Mouse (Mus musculus): ENCODE measurements around the gene Aak1. TPM values are rescaled to one million over a fixed set of nuclear protein-coding genes. Genes with fewer than 3 reads are reported as not detected.

Aak1 gene
- total RNA-seq (2022) = 100 to 1,000 TPM; 363 to 417 (median 388) TPM

DNA sequence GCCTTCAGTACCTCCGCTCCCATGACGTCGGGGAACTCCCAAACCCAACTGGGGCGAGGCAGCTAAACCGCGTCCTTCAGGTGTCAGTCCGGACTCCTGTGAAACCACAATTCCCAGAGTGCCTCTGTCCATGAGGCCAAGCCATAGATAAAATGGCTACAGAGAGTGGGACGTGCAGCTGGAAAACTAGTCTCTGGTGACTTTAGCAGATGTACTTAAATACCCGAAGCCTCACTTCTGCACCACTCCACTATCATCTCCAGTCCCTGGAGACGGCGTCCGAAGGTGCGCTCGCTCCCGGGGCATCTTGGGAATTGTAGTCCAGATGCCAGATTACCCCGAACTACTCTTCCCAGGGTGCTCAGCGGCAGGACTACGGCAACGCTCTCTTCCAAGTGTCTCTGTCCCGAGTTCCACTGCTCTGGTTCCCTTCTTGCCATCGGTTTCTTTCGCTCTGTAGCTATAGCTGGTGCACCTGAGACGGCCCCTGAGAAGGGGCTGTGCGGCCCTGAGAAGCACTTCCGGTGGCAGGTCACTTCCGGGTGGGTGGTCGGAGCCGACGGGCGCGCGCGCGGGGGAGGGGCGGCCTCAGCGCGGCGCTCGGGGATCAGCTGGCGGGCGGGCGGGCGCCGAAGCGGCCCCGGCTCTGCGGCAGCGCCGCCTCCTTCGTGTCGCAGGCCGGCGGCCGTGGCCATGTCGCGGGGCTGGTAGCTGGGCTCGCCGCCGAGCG, at the start of gene Aak1:
Gene Aak1, plus strand, starts transcription at position 603 of the 730 bp plus-strand sequence.
- DNase-seq (ENCODE audit: low spot score in 2 of 2) = peak; percentile 88 to 91

DNA sequence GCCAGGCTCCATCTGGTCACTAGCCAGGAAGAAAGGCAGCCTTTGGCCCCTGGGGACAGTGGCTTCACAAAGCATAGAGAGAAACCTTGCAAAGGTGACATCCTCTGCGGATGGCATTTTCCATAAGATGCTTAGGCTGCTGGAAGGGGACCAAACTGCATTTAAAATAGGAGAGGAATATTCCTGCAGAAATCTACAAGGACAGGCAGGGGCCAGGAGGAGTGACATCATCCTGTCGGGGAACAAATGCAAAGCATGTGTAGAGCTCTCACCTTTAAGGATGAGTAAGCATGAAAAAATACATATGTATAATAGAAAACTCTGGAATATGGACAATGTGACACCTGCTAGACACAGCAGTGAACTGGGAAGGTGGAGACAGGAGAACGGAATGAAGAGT, 48.9 kb upstream of the Aak1 start:
- DNase-seq (ENCODE audit: low spot score in 2 of 2) = no peak

DNA sequence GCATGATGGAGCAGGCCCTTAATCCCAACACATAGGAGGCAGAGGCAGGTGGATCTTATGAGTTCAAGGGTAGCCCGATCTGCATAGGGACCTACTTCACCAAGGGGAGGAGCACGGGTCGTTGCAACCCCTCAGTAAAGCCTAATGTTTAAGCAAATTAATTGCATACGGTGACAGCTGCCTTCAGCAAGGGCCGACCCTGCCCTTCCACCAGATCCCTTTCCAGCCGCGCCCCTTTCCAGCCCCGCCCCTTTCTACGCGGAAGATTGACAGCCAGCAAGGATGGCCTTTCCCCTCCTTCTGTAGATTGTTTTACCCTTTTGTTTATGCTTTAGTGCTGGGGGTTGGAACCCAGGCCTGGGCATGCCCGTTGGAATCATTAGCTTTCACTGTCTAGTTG, 47.9 kb upstream of the Aak1 start:
- no peak for DNase-seq (ENCODE audit: low spot score in 2 of 2)

DNA sequence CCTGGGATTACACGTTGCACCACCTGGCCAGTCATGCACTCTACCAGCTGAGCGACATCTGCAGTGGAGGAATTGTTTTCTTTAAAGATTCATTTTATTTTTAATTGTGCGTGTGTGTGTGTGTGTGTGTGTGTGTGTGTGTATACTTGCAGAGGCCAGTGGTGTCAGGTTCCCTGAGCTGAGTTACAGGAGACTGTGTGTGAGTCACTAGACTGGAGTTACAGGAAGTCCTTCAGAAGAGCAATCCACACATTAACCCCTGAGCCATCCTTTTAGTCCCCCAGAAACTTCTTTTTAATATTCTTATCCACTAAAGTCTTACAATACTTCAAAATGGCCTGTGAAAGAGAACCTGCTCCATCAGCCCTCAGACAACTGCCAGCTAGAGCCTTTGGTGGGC, 44.7 kb upstream of the Aak1 start:
- no peak for DNase-seq (ENCODE audit: low spot score in 2 of 2)

DNA sequence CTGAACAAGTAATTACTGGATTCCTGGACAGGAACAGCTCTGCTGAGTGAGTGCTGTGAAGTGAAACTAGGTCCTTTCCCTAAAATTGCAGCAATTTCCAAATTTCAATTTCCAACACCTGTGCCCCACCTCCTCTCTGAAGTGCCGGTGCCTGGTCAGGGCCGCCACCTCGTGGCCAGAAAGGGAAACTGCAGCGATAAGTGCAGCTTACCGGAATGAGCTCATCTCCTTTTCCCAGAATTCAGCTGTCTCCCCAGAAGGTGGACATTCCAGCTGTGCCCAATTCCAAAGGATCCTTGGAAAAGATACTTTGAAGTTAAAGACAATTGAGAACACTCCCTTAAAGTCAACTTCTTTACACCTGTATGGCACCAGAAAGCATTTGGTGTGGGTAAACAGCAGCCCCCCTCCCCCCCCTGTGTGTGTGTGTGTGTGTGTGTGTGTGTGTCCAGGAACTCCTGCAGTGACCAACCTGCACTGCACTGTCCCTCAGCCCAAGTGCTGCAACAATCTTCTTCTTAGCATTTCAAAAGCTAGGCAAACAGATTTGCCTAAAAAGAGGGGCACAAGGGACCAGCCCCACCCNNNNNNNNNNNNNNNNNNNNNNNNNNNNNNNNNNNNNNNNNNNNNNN, 42.7 kb upstream of the Aak1 start:
- DNase-seq (ENCODE audit: low spot score in 2 of 2) = peak; percentile 48 to 70

DNA sequence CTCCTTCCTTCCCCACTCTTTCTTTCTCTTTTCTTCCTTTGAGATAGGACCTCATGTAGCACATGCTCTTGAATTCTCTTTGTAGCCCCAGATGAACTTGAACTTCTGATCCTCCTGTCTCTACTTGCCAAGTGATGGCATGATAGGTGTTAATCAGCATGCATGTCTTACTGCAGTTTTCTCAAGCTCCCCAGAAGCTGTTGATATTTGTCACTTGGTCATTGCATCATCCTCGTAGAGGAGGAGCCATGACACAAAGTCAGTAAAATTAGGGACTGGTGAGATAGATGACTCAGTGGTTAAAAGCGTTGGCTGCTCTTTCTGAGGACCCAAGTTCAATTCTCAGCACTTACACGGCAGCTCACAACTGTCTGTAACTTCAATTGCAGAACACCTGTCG, 36.4 kb upstream of the Aak1 start:
- DNase-seq (ENCODE audit: low spot score in 2 of 2) = no peak

DNA sequence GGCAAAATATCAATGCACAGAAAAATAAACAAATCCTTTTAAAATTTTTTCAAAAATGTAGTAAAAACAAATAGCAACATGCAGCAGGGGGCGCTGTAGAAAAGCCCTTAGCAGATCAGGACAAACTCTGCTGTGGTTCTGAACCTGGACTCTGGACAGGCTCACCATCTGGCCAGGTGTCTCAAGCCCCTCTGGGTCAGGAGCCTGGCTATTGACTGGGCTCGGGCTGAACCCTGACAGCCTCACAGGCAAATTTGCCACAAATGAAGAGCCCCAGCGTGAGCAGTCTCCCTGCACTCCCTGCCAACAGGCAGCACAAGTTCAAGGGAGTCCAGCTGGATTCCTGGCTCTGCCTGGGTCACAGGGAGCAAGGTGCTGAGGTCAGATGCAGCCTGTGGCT, 36.0 kb upstream of the Aak1 start:
- no peak for DNase-seq (ENCODE audit: low spot score in 2 of 2)

DNA sequence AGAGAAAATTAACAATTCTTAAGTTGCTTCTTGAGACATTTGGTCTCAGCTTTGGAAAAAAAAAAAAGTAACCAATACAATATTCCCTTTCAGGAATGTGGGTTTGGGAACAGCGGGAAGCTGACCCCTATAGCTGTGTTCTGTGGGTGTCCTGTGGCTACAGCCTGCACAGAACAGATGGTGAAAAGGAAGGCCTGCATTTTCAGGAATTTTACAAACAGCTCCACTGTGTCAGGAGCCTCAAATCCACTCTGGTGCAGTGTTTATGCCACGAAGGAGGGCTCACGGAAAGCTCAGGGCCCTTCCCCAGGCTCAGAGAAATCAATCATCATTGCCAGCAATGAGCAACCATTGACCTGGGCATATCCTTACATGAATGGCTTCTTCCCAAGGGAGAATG, 34.4 kb upstream of the Aak1 start:
- DNase-seq (ENCODE audit: low spot score in 2 of 2) = no peak

DNA sequence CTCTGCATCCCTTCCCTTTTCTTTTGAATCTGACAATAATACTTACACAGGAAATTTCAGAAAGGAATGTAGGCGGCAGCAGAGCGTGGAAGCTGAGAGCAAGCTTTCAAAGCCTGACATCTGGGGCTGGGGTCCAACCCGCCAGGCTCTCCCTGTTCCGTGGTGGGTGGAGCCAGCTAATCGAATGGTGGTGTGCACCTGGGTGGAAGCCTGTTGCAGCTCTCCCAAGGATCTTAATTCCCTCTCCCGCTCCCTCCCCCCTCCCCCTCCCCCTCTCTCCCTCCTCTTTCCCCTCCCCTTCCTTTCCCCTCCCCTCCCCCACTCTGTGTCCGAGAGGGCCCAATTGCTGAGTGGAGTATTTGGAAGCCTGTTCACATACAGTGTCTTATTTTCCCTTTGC, 33.9 kb upstream of the Aak1 start:
- no peak for DNase-seq (ENCODE audit: low spot score in 2 of 2)

DNA sequence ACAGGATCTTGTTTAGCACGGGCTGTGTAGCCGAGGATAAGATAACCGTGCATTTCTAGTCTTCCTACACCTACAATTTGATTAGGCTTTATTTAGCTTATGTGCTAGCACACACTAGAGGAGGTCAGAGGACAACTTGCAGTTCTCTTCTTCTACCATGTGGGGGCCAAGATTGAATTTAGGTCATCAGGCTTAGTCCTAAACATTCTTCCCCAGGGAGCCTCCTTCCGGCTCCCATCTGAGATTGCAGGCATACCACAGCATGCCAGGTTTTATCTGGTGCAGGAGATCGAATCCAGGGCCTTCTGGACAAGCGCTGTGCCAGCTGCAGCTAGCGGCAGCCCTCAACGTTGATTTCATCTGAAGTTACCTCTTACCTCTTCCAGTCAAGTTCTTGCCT, 32.7 kb upstream of the Aak1 start:
- no peak for DNase-seq (ENCODE audit: low spot score in 2 of 2)

DNA sequence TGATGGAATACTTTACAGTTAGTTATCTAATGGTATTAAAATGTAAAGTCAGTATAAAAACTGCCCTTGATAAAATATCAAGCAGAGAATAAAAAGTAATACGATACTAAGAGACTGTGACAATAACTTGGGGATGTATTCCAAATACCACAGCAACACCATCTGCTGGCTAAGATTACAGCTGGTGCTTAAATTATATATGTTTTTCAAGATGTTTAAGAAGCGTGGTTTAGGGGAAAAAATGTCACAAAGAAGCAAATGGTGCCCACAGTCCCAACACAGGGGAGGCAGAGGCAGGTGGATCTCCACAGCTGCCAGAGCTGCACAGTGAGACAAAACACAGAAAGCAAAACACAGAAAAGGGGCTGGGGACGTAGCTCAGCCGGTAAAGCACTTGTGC, 30.4 kb upstream of the Aak1 start:
- DNase-seq (ENCODE audit: low spot score in 2 of 2) = no peak

DNA sequence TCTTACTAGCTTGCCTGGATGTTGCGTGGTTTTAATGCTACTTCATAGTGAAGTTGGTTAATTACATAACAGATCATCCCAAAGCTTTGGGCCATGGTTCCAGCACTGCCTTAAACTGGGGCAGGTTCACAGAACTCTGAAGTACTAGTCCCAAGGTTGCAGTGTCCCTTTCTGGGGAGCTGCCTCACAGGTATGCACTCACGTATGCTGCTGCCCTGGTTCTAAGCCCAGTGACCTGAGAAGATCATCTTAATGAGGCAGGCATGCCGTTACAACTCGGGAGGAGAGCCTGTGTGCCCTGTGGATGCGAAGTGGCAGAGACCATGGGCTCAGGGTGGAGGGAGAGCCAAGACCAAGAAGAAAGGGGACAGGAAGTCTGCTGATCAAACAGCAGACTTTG, 29.4 kb upstream of the Aak1 start:
- no peak for DNase-seq (ENCODE audit: low spot score in 2 of 2)

DNA sequence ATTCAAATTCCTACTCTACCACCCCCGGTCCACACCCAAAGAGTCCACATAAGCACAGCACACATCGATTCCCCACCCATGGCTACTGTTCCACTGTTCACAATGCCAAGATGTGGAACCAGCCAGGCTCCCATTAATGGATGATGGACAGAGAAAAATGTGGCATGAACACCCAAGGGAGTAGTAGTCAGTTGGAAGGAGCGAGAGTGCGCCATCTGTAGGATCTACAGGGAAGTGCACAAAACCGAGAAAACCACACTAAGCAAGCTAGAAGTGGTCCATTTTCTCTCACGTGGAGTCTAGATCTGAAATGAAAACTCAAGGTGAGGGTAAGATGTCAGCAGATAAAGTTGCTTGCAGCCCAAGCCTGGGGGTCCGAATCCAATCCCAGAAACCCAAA, 28.6 kb upstream of the Aak1 start:
- DNase-seq (ENCODE audit: low spot score in 2 of 2) = no peak

DNA sequence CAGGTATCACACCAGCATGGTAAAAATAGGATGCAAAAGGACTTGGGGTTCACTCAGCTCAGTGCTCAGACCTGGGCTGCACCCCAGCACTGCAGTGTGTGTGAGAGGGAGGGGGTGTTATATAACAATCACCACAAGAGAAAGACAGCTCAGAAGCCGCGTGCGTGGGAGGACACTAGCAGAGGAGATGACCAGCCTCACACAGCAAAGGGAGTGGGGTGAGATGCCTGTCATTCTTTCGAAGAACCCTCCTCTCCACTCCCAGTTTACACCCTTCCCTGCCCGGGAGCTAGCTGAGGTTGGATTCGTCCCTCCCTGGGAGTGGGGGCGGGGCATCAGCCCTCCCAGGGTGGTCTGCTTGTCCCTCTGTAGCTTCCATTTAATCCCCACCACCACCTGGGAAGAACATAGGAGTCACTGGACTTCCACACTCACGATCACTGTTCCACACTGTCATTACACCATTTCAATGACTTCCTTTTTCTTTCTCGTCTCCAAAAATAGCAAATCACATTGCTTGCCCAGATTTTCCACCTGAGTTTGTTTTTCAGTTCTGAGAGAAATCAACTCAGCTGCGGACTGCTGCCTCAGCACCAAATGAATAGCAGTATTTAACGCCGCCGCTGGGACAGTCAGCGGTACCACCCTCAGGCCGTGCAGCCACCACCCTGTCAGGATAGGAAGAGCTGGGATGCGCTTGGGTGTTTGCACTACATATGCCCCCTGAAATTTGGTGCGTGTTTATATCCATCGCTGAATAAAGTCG, 26.8 kb upstream of the Aak1 start:
- DNase-seq (ENCODE audit: low spot score in 2 of 2) = peak; percentile 61 to 95

DNA sequence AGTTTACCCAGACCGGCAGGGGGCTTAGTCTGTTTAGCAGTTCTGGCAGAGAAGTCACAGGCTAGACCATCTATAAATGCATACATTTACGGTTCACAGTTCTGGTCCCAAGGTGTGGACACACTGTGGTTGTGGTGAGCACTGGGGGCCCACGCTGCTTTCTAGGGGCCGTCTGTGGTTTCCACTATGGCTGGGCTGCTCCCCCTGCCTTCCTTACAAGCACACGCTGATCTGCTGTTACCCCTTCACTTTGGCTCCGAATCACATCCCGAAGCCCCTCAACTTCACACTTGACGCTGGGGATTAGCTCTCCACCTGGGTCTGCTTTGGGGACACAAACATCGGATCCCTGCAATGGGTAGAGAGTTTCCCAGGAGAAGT, 26.3 kb upstream of the Aak1 start:
- no peak for DNase-seq (ENCODE audit: low spot score in 2 of 2)

DNA sequence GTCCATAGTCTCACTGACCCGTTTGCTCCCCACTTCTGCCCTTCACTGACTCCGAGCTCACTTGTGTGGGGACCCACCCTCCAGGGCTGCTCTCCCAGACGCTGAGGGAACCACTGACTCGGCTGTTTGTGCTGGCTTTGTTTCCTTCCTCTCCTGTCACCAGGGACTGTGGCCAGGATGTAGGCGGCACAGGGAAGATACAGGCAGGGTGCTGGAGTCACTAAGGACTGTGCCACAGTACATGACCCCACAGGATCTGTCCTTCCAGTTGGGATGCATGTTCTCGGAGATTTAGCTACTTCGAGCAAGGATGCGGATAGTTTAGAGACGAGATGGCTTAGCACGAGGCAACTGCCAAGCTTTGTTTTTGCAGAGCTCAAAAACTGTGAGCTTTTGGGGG, 25.5 kb upstream of the Aak1 start:
- DNase-seq (ENCODE audit: low spot score in 2 of 2) = no peak

DNA sequence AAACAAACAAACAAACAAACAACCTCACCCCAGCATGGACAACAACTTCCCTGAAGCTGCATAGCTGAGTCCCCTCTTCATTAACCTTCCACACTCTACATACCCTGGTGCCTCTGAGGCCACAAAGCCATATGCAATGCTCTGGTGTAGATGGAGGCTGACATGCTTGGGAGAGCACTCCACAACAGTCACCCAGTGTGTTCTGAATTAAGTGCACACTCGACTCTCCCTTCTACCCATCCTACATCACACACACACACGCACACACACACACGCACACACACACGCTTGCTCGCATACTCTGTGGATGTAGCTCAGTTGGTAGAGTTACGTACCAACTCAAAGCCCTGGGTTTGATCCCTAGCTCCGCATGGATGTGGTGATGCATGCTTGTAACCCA, 24.9 kb upstream of the Aak1 start:
- no peak for DNase-seq (ENCODE audit: low spot score in 2 of 2)

DNA sequence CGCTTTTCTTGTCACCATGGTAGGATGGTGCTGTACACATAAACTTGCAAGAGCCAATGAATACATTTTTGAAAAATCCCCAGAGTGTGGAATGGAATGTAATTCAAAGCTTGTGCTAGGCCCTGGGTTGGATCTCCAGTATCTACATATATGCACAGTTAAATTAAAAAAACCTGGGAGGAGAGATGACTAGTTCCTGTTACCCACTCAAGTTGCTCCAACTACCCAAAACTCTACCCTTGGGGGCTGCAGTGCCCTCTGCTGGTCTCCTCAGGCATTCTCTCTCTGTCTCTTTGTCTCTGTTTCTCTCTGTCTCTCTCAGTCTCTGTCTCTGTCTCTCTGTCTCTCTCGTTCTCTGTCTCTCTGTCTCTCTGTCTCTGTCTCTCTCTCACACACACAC, 21.9 kb upstream of the Aak1 start:
- no peak for DNase-seq (ENCODE audit: low spot score in 2 of 2)

DNA sequence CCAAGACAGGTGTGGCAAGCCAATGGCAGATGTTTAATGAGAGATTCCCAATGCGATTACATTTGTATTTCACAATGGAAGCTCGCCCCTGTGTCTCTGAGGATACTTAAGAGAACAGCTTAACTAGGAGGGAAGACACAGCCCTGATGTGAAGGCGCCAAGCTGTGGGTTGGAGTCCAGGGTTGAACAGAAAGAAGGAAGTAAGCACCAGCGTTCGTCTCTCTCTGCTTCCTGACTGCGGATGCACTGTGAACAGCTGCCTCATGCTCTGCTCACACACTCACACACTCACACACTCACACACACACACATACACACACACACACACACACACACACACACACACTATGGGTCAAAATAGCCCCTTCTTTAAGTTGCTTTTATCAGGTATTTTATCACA, 19.5 kb upstream of the Aak1 start:
- DNase-seq (ENCODE audit: low spot score in 2 of 2) = no peak

DNA sequence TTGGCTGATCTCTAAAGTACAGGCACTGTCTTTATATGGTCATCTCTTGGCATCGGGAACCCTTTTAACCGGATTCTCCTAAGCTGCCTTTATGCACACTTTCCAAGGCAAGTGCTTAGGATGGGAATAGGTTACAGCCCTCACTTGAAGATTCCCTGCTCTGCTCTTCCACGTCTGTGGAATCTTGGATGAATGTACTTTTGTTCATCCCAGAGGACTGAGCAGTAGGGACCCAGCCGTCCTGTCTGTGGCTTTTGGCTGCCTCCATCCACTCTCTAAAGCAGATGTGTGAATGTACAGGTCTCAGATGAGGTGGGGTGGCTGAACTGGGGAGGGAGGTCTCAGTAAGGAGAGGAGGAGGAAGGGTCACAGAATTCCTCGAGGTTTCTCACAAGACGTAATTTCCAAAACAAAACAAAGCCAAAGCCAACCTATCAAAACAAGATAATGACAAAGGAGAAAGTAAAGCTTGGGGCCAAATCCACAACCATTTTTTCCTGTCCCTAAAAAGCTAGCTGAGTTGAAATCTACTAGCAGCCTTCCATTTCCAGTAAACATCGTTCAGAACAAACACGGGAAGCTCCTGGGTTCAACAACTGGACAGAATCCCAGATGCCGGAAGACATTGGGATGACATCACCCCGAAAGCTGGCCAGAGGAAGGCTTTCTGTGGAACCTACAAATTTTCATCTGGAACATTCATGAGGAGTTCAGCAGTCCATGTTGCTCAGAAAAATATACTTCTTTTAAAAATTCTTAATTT, 18.4 kb upstream of the Aak1 start:
- DNase-seq (ENCODE audit: low spot score in 2 of 2) = no peak

DNA sequence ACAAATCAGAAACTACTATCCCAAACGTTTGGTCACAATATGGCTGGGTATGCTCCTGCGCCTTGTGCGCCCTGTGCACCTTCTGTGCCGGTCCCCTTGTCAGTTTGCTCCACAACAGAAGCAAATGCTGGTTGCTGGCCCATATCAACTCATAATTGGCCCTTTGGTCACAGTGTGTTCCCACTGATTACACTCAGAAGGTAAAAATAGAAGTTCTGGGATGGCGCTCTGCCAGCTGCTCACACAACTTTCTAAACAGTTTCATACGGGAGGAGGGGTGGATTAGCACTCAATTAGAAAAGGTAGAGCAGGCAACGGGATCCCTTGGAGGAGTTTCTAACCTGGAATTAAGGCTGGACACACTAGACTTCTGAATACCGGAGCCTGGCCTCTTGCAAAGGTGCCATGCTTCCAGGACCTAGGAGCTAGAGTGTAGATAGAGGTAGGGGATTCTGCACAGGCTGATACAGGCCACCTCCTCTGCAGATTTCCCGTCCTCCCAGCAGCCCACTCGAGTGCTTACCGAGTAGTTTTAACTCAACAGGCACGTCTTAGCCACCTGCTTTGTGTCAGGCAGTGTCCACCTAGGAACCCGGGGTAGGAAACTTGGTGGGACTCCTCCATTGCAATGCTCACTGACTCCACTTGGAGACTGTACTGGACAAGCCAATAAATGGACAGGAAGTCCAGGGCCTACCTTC, 16.4 kb upstream of the Aak1 start:
- DNase-seq (ENCODE audit: low spot score in 2 of 2) = no peak
